Mouse (Mus musculus): Measurements from ENCODE around the gene Zfhx3.

GRCm38 (mm10) chr8:108885450-108885849 lies 943.0 kb downstream of the Zfhx3 start:
- no peak for TF ChIP-seq EP300 (IDR thresholded peaks at IDR 0.05; ENCODE audit: low read depth)
- TF ChIP-seq CTCF (IDR thresholded peaks at IDR 0.05; ENCODE audit: low read depth): no peak

All from liver, embryonic 14.5 days (tissue).